Mouse (Mus musculus) liver, embryonic 11.5 days (tissue): ENCODE data around the gene Trim2. TPM values are rescaled to one million over a fixed set of nuclear protein-coding genes. Genes with fewer than 3 reads are reported as not detected.

Experiments used
- ATAC-seq: fragments of 200-750 bp; cut with Nextera tagmentation; replicated peaks from 2 replicates; pipeline ENCODE4 v1.8.0; 2017; ENCODE audit warnings: moderate number of reproducible peaks, mild to moderate bottlenecking, moderate TSS enrichment, moderate library complexity; ENCODE audit not compliant: low FRiP score
- DNase-seq: peaks from one replicate; pipeline ENCODE4 v3.0.0-alpha.2; 2017; ENCODE audit warnings: low spot score
- H3K27ac ChIP-seq: fragments of 300-500 bp; sonication (generic); 2 replicates; pipeline ENCODE4 v1.5.1; 2014; ENCODE audit warnings: mild to moderate bottlenecking, low read depth, low read length, control low read depth
- H3K27me3 ChIP-seq: fragments of 300-500 bp; sonication (generic); replicated peaks from 2 replicates; pipeline ENCODE4 v1.6.1; 2014; ENCODE audit warnings: low read length, mixed read lengths; ENCODE audit not compliant: control insufficient read depth, insufficient read depth
- H3K36me3 ChIP-seq: fragments of 300-500 bp; sonication (generic); 2 replicates; pipeline ENCODE4 v1.6.1; 2014; ENCODE audit warnings: mild to moderate bottlenecking, low read length, moderate library complexity, mixed read lengths; ENCODE audit not compliant: control insufficient read depth, insufficient read depth
- H3K4me1 ChIP-seq: fragments of 300-500 bp; sonication (generic); replicated peaks from 2 replicates; pipeline ENCODE4 v1.6.1; 2014; ENCODE audit warnings: low read length, mixed read lengths; ENCODE audit not compliant: control insufficient read depth, insufficient read depth
- H3K4me2 ChIP-seq: fragments of 300-500 bp; sonication (generic); 2 replicates; pipeline ENCODE4 v1.6.1; 2014; ENCODE audit warnings: mild to moderate bottlenecking, control low read depth, moderate library complexity
- H3K4me3 ChIP-seq: fragments of 300-500 bp; sonication (generic); 2 replicates; pipeline ENCODE4 v1.5.1; 2014; ENCODE audit warnings: low read depth, low read length, control low read depth
- H3K9ac ChIP-seq: fragments of 300-500 bp; sonication (generic); 2 replicates; pipeline ENCODE4 v1.6.1; 2014; ENCODE audit warnings: low read depth, low read length, control low read depth
- H3K9me3 ChIP-seq: fragments of 300-500 bp; sonication (generic); 2 replicates; pipeline ENCODE4 v1.6.1; 2016; ENCODE audit warnings: low read length, inconsistent platforms, mixed read lengths; ENCODE audit not compliant: control insufficient read depth
- WGBS: fragments of 180-500 bp; shearing (Covaris S2); extraction: QIAGEN DNeasy Blood & Tissue Kit; methylation state at CpG from one replicate; pipeline ENCODE4 v1.1.7; 2014; 5-methylcytosine and 5-hydroxymethylcytosine counted together
- polyA plus RNA-seq: library from polyadenylated mRNA; unstranded; fragments of >200 nt; fragmentation: Nextera tagmentation; extraction: Ambion mirVana; gene quantifications from 2 replicates; pipeline ENCODE4 v1.2.1, GENCODE M21; 2014

Trim2 gene
- polyA plus RNA-seq, 1 experiment from 2014 or later, result 8.2 TPM

DNA sequence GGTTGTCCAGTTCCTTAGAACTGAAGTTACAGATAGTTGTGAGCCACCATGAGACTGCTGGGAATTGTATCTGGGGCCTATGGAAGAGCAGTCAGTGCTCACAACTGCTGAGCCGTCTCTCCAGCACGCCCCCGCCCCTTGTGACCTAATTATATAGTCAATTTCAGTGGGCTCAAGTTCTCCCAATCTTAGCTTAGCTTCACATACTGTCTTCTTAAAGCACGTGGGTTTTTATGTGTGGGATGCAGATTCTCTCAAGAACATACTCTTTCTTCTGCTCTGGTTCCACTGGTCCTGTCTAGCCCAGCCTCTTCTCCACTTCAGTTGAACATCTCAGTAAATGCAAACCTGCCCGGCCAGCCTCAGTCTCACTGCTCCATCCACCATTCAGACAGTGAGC is 102.0 kb downstream of the Trim2 start:
- no peak for ATAC-seq
- no peak overlapping the region for H3K4me3 ChIP-seq
- H3K9ac ChIP-seq, result no peak overlapping the region
- H3K9me3 ChIP-seq, result no peaks in the 10 kb centered on the region
- no peak overlapping the region for H3K4me2 ChIP-seq
- WGBS, result 77% methylated on average over 5 of the region's 5 CpGs
- DNase-seq, result no peak
- H3K27me3 ChIP-seq, result no peaks in the 10 kb centered on the region
- no peaks in the 10 kb centered on the region for H3K36me3 ChIP-seq
- no peak overlapping the region for H3K27ac ChIP-seq
- no peaks in the 10 kb centered on the region for H3K4me1 ChIP-seq

DNA sequence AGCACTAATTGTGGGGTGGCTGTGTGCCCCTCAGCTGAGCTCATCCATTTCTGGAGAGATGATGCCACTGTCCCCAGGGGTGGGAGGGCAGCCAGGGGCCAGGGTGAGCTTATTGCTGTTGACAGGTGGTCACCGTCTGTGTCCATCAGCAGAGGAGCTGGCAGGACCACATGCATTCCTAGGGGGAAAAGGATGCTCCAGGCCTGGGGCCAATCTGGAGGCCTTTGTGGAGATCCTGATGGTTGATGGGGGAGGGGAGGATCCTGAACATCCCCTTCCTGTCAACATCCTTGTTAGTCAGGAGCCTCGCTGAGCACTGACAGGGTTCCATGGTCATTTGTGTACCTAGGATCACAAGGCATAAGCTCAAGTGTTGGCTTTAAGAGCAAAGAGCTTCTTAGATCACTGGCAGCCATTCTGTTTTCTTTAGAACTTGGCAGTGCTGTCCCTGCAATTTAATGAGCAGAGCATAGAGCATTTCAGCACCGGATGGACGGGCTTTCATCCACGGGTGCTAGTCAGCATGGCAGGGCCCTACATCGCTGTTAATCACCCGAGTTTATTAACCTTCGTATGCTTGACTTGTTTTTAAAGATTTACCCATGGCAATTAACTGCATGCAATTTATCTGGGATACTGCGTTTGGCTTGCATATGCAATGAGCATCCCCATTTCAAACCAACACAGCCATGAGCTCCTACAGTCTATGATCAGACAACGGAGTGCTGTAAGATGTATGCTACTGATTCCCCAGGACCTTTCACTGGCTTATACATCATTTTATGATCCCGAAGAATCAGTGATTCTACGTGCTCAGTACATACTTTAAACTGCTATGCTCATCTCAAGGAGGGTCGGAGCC is 105.9 kb downstream of the Trim2 start:
- H3K4me3 ChIP-seq, result no peak overlapping the region
- H3K4me1 ChIP-seq, result no peaks in the 10 kb centered on the region
- ATAC-seq, result no peak
- DNase-seq, result no peak
- H3K9me3 ChIP-seq, result no peaks in the 10 kb centered on the region
- H3K9ac ChIP-seq, result no peak overlapping the region
- 75% methylated on average over 13 of the region's 13 CpGs for WGBS
- no peaks in the 10 kb centered on the region for H3K36me3 ChIP-seq
- no peak overlapping the region for H3K27ac ChIP-seq
- no peaks in the 10 kb centered on the region for H3K27me3 ChIP-seq
- H3K4me2 ChIP-seq, result no peak overlapping the region

DNA sequence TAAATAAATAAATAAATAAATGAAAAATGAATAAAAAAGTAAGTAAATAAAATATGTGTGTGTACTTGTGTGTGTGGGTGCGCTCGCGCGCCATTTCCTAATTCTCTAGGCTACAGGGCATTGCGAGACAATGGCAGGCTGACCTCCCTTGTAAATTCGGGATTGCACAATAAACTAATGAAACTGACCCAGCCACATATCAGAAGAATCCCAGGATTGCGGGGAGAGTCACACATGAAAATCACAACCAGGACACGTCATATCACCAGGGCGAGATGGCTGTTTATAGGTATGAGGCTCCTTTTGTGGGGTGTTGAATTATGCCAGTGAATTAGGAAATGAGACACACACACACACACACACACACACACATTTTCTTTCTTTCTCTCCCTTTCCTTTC is 107.2 kb downstream of the Trim2 start:
- H3K36me3 ChIP-seq, result no peaks in the 10 kb centered on the region
- no peak overlapping the region for H3K27ac ChIP-seq
- no peaks in the 10 kb centered on the region for H3K27me3 ChIP-seq
- no peak for ATAC-seq
- H3K9me3 ChIP-seq, result no peaks in the 10 kb centered on the region
- no peak overlapping the region for H3K9ac ChIP-seq
- no peak overlapping the region for H3K4me2 ChIP-seq
- 86% methylated on average over 9 of the region's 9 CpGs for WGBS
- DNase-seq, result no peak
- no peak overlapping the region for H3K4me3 ChIP-seq
- H3K4me1 ChIP-seq, result no peaks in the 10 kb centered on the region

DNA sequence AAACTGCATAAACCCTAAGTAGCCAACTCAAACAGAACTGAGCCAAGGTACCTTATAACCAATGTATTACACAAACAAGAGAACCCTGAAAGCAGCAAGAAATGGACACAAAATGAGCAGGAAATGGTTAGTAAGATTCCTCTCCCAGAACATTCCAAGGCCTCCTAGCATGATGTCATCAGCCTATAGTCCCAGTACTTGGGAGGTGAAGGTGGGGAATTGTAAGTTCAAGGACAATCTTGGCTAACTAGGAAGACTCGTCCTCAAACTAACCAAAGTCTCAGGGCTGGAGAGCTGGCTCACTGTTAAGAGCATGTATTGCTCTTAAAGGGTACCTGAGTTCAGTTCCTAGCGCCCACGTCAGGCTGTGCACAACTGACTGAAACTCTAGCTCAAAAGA is 108.4 kb downstream of the Trim2 start:
- ATAC-seq, result no peak
- Histone ChIP-seq H3K9me3 (no peaks in the 10 kb centered on the region), H3K36me3 (no peaks in the 10 kb centered on the region), H3K4me3 (no peak overlapping the region), H3K27me3 (0 out of 2 replicates have a peak, but pooled peaks cover 1% of the 10 kb centered on the region), H3K4me2 (no peak overlapping the region), H3K27ac (no peak overlapping the region), H3K4me1 (no peaks in the 10 kb centered on the region), H3K9ac (no peak overlapping the region)
- no peak for DNase-seq
- 83% methylated on average over 3 of the region's 3 CpGs for WGBS

DNA sequence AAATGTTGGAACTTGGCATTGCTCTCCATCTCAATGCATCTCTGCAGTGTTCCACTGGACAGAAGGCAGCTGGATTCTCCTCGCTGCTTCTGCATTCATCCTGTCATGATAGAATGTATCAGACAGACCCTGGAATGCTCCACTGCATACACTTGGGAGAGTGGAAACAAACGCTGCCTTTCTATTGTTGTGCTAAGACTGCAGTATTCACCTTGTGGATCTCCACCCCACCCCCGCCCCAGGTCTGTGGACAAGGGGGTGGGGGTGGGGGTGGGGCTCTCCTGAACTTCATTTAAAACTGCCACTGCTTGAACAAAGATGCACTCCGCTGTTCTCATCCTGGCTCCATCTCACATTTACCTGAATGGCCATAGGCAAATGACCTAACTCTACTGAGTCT is 112.8 kb downstream of the Trim2 start:
- no peaks in the 10 kb centered on the region for H3K9me3 ChIP-seq
- DNase-seq (no peak), ATAC-seq (no peak)
- H3K27ac ChIP-seq, result no peak overlapping the region
- no peak overlapping the region for H3K9ac ChIP-seq
- peaks cover 39% of the 10 kb centered on the region for H3K27me3 ChIP-seq
- H3K4me3 ChIP-seq, result no peak overlapping the region
- H3K36me3 ChIP-seq, result no peaks in the 10 kb centered on the region
- no peak overlapping the region for H3K4me2 ChIP-seq
- peaks cover 5% of the 10 kb centered on the region; the same call in 1 of the 2 replicates for H3K4me1 ChIP-seq
- 62% methylated on average over 4 of the region's 4 CpGs for WGBS

DNA sequence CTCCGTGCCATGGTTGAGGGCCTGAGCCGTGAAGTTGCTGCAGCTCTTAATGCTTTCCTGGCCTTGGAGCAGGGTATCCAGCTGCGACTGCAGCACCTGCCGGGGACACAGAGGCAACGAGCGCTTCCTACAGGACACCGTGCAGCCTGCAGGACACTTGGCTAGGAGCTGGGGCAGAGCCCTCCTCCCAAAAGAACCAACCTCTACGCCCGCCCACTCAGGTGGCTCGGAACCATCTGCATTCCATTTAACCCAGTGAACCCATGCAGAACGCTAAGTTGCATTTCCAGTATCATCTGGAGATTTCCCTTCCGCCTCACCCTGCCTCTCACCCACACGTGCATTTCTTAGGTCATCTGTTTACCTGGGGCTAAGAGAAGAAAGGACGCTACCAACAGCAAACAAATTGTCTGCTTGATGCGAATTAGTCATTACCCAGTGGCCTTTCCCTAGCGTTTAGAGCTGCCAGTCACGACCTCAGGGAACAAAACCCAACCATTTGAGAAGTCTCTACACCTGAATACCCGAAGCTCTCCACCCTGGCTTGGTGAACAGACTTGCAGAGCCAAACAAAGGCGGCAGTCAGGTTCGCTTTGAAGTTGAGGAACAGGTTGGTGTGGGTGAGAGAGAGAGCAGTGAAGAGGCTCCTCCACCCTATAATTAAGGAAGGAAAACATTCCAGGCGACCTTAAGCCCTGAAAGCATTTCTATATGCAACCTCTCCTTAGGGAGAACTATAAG is 115.4 kb downstream of the Trim2 start:
- peaks cover 39% of the 10 kb centered on the region for H3K27me3 ChIP-seq
- no peaks in the 10 kb centered on the region for H3K36me3 ChIP-seq
- 30% methylated on average over 21 of the region's 21 CpGs for WGBS
- no peak overlapping the region for H3K4me3 ChIP-seq
- peaks cover 5% of the 10 kb centered on the region; the same call in 1 of the 2 replicates for H3K4me1 ChIP-seq
- H3K9ac ChIP-seq, result no peak overlapping the region
- H3K27ac ChIP-seq, result no peak overlapping the region
- peak overlapping the region; percentile 56 for H3K4me2 ChIP-seq
- DNase-seq, result no peak
- H3K9me3 ChIP-seq, result no peaks in the 10 kb centered on the region
- ATAC-seq, result no peak

DNA sequence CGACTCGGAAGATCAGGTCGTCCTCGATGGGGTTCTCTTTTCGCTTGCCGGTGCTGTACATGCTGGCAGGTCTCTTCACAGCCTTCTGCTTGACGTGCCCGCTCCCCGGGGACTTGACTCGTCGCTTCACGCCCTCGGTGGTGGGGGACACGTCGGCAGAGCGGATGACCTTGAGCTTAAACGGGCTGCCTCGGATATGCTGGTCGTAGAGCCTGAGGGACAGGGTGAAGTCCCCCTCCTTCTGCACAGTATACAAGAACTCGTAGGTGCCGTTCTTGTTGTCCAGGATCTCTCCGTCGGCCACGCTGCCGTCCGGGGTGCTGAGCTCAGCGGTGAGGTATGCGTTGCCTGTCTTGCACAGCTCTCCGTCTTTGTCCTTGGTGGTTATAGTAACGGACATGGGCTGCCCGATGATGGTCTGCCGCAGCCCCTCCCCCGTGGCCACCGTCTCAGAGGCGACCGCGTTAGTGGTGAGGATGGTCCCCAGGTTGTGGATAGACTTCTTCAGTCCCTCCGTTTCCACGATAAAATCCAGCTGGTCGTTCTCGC is 116.1 kb downstream of the Trim2 start:
- Histone ChIP-seq H3K4me3 (peak overlapping the region; percentile 29), H3K9me3 (no peaks in the 10 kb centered on the region), H3K9ac (no peak overlapping the region), H3K27ac (no peak overlapping the region), H3K4me1 (peaks cover 5% of the 10 kb centered on the region; the same call in 1 of the 2 replicates), H3K36me3 (no peaks in the 10 kb centered on the region), H3K4me2 (peak overlapping the region; percentile 56), H3K27me3 (peaks cover 39% of the 10 kb centered on the region)
- 2% methylated on average over 41 of the region's 41 CpGs for WGBS
- DNase-seq (no peak), ATAC-seq (no peak)

DNA sequence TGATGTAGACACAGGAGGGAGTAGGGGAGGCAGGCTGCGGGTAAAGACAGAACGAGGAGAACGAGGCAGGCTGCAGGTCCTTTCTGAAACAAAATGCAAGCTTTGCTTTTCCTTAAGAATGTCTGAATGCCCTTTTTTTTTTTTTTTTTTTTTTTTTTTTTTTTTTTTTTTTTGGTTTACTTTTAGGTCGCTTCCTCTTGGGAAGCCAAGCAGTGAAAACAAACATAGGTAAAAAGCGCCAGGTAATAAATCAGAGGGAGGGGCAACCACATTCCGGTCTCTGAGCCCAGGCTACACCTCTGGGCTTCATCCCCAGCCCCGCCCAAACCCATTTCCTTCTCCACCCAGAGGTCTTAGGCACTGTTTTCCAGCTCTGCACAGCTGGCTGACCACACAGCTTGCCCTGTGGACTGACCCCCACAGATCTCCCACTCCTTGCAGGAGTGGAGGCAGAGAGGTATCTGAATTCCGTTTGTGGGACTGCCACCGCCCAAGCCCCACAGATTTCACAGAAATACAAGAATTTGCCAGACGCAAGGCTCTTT is 117.0 kb downstream of the Trim2 start:
- no peak for DNase-seq
- Histone ChIP-seq H3K4me3 (peak overlapping the region; percentile 29), H3K9ac (no peak overlapping the region)

More for the DNA sequence above, 117.0 kb downstream of the Trim2 start:
- Histone ChIP-seq H3K4me1 (peaks cover 5% of the 10 kb centered on the region; the same call in 1 of the 2 replicates), H3K36me3 (no peaks in the 10 kb centered on the region), H3K27ac (no peak overlapping the region), H3K9me3 (no peaks in the 10 kb centered on the region), H3K27me3 (peaks cover 39% of the 10 kb centered on the region), H3K4me2 (peak overlapping the region; percentile 56)
- no peak for ATAC-seq
- WGBS, result 23% methylated on average over 10 of the region's 10 CpGs
